Mouse (Mus musculus): ENCODE results near the gene Rbm3.

GRCm38 (mm10) chrX:8179646-8180045 is 34.0 kb upstream of the Rbm3 start:
- TF ChIP-seq CTCF (IDR thresholded peaks at IDR 0.05; ENCODE audit: low read depth, low read length) (no peak), POLR2A (IDR thresholded peaks at IDR 0.05; ENCODE audit: insufficient read depth, low read length) (no peak)
